Mouse (Mus musculus): ENCODE measurements around the gene Sema4b.

GRCm38 (mm10) chr7:80146077-80146476, 40.6 kb upstream of the Sema4b start:
- TF ChIP-seq CTCF (conservative IDR thresholded peaks at IDR 0.05 in 1 of 2, IDR thresholded peaks at IDR 0.05 in 1 of 2; ENCODE audit: low read depth in 2 of 2, low read length in 2 of 2): no peak
- no peak for TF ChIP-seq GABPA (IDR thresholded peaks at IDR 0.05; ENCODE audit: insufficient replicate concordance, low read depth, low read length)
- no peak for TF ChIP-seq CHD2 (IDR thresholded peaks at IDR 0.05; ENCODE audit: low read length)
- TF ChIP-seq MAZ (IDR thresholded peaks at IDR 0.05; ENCODE audit: low read depth, low read length): no peak
